Mouse (Mus musculus) forebrain, embryonic 15.5 days (tissue): Measurements from ENCODE around the gene Iqschfp. TPM values are rescaled to one million over a fixed set of nuclear protein-coding genes. Genes with fewer than 3 reads are reported as not detected.

Experiments used
- ATAC-seq: fragments of 200-750 bp; cut with Nextera tagmentation; replicated peaks from 2 replicates; pipeline ENCODE4 v1.8.0; 2017; ENCODE audit warnings: mild to moderate bottlenecking, moderate TSS enrichment, moderate library complexity
- H3K27ac ChIP-seq: fragments of 300-500 bp; sonication (generic); replicated peaks from 2 replicates; pipeline ENCODE4 v1.5.1; 2015; ENCODE audit warnings: mild to moderate bottlenecking, inconsistent platforms
- H3K27me3 ChIP-seq: fragments of 300-500 bp; sonication (generic); 2 replicates; pipeline ENCODE4 v1.6.1; 2015; ENCODE audit warnings: inconsistent platforms
- H3K36me3 ChIP-seq: fragments of 300-500 bp; sonication (generic); 2 replicates; pipeline ENCODE4 v1.6.1; 2015; ENCODE audit warnings: mild to moderate bottlenecking, inconsistent platforms
- H3K4me1 ChIP-seq: fragments of 300-500 bp; sonication (generic); 2 replicates; pipeline ENCODE4 v1.6.1; 2015; ENCODE audit warnings: inconsistent platforms
- H3K4me2 ChIP-seq: fragments of 300-500 bp; sonication (generic); replicated peaks from 2 replicates; pipeline ENCODE4 v1.6.1; 2015; ENCODE audit warnings: mild to moderate bottlenecking, inconsistent platforms
- H3K4me3 ChIP-seq: fragments of 300-500 bp; sonication (generic); 2 replicates; pipeline ENCODE4 v1.5.1; 2015; ENCODE audit warnings: mild to moderate bottlenecking, inconsistent platforms
- H3K9ac ChIP-seq: fragments of 300-500 bp; sonication (generic); replicated peaks from 2 replicates; pipeline ENCODE4 v1.6.1; 2015; ENCODE audit warnings: mild to moderate bottlenecking, inconsistent platforms
- H3K9me3 ChIP-seq: fragments of 300-500 bp; sonication (generic); 2 replicates; pipeline ENCODE4 v1.6.1; 2016; ENCODE audit warnings: inconsistent platforms
- WGBS: fragments of 180-500 bp; shearing (Covaris S2); methylation state at CpG from one replicate; pipeline ENCODE4 v1.1.7; 2015; ENCODE audit warnings: mixed read lengths; 5-methylcytosine and 5-hydroxymethylcytosine counted together
- polyA plus RNA-seq: library from polyadenylated mRNA; unstranded; fragments of >200 nt; fragmentation: Nextera tagmentation; extraction: Ambion mirVana; gene quantifications from 2 replicates; pipeline ENCODE4 v1.2.1, GENCODE M21; 2015

Iqschfp gene
- polyA plus RNA-seq, 1 experiment from 2014 or later = 3.3 TPM

DNA sequence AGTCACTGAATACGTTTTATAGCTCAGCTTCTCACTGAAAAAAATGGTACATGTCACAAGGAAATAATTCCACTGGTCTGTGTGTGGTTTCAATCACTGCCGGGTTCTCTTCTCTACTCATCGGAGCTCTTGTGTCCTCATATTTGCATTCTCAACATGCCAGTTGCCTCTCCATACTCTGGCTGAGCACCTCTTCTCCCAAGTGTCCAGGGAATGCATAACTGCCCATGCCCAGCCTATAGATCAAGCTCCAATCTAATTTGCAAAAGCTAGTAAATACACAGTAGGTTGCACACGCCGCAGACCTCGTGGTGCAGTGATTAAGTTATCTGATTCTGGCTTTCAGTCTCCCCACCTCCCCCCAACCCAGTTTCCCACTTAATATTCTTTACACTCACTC, 433.5 kb downstream of the Iqschfp start:
- H3K9ac ChIP-seq = no peak overlapping the region
- no peak for ATAC-seq
- no peaks in the 10 kb centered on the region for H3K27me3 ChIP-seq
- H3K4me2 ChIP-seq = no peak overlapping the region
- 75% methylated on average over 6 of the region's 6 CpGs for WGBS
- no peaks in the 10 kb centered on the region for H3K9me3 ChIP-seq
- H3K27ac ChIP-seq = no peak overlapping the region
- no peaks in the 10 kb centered on the region for H3K4me1 ChIP-seq
- no peak overlapping the region for H3K4me3 ChIP-seq
- H3K36me3 ChIP-seq = no peaks in the 10 kb centered on the region

DNA sequence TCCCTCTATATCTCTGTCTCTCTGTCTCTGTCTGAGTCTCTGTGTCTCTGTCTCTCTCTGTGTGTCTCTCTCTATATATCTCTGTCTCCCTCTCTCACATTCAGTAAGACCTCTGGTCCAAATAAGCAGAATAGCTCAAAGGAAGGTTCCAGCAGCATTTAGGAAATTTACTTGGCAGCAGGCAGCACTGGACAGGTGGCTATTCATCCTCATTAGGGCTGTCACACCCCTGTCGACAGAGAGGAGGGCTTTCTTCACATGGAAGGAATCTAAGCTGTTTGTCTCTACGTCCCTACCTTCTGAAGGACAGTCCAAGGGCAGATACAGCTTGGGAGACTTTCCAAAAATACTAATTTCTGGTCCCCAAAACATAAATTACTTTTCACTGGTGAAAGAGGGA, 440.5 kb downstream of the Iqschfp start:
- Histone ChIP-seq H3K4me3 (no peak overlapping the region), H3K9me3 (no peaks in the 10 kb centered on the region), H3K36me3 (no peaks in the 10 kb centered on the region), H3K27ac (no peak overlapping the region), H3K27me3 (no peaks in the 10 kb centered on the region), H3K9ac (no peak overlapping the region), H3K4me1 (0 out of 2 replicates have a peak, but pooled peaks cover 4% of the 10 kb centered on the region), H3K4me2 (no peak overlapping the region)
- no peak for ATAC-seq
- WGBS = 36% methylated on average over 2 of the region's 2 CpGs

DNA sequence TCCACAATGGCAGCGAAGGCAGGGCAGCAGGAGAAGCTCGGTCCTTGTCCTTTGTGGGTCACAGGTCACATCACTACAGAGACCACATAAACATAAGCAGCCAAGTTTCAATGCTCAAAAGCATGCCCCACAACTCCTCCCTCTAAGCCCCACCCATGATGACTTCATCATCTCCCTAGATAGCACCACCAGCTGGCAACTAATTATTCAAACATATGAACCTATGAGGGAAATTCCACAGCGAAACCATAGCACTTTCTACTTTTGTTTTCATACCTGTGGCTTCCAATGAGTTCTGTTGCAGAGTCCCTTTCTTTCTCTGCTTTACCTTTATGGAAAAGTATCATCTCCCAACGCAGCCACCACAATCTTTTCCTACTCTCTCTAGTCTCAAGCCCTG, 443.5 kb downstream of the Iqschfp start:
- no peak for ATAC-seq
- Histone ChIP-seq H3K4me1 (0 out of 2 replicates have a peak, but pooled peaks cover 4% of the 10 kb centered on the region), H3K9me3 (no peaks in the 10 kb centered on the region), H3K27ac (no peak overlapping the region), H3K4me2 (no peak overlapping the region), H3K9ac (no peak overlapping the region), H3K36me3 (no peaks in the 10 kb centered on the region), H3K27me3 (no peaks in the 10 kb centered on the region), H3K4me3 (no peak overlapping the region)
- WGBS = 97% methylated on average over 4 of the region's 4 CpGs

DNA sequence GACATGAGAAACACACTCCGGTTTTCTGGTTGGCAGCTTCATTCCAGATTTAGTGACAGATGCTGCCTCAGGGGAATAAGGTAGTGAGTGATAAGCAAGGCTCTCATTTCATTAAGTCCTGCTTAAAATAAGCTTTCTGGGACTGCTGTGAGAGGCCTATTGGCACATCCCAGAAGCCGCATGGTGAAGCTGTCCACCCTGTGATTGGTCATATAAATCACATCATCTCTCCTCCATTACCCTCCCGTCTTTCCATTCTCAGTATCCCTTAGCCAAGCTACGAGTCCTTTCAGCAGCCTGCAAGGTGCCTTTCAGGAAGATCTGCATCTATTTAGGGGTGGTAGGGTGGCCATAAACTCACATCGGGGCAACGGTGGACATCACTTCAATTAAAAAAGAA, 458.6 kb downstream of the Iqschfp start:
- H3K27ac ChIP-seq = no peak overlapping the region
- ATAC-seq = no peak
- H3K4me3 ChIP-seq = no peak overlapping the region
- WGBS = 85% methylated on average over 6 of the region's 6 CpGs
- H3K4me1 ChIP-seq = peaks cover 6% of the 10 kb centered on the region; the same call in 1 of the 2 replicates
- H3K9me3 ChIP-seq = no peaks in the 10 kb centered on the region
- H3K9ac ChIP-seq = no peak overlapping the region
- no peaks in the 10 kb centered on the region for H3K36me3 ChIP-seq
- H3K27me3 ChIP-seq = no peaks in the 10 kb centered on the region
- H3K4me2 ChIP-seq = no peak overlapping the region

DNA sequence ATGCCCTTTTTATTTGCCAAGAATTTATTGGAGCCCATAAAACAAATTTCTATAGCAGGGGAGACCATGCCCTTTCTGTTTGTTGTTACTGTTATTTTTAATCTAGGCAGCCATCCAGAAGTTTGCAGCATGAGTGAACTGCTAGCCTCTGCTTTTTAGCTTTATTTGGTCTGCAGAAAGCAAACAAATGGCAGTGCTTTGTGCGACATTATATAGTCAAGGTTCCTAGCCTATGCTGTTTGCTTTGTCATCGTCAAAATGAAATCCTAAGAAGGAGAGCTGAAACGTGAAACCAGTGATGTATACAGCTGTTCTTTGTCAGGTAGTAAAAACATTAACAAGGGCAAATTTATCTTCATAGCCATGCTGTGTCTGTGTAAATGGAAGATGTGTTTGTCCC, 459.4 kb downstream of the Iqschfp start:
- Histone ChIP-seq H3K4me2 (no peak overlapping the region), H3K27me3 (no peaks in the 10 kb centered on the region), H3K4me3 (no peak overlapping the region), H3K4me1 (peaks cover 6% of the 10 kb centered on the region; the same call in 1 of the 2 replicates), H3K27ac (no peak overlapping the region), H3K9ac (no peak overlapping the region), H3K36me3 (no peaks in the 10 kb centered on the region), H3K9me3 (no peaks in the 10 kb centered on the region)
- 49% methylated on average over 3 of the region's 3 CpGs for WGBS
- ATAC-seq = no peak

DNA sequence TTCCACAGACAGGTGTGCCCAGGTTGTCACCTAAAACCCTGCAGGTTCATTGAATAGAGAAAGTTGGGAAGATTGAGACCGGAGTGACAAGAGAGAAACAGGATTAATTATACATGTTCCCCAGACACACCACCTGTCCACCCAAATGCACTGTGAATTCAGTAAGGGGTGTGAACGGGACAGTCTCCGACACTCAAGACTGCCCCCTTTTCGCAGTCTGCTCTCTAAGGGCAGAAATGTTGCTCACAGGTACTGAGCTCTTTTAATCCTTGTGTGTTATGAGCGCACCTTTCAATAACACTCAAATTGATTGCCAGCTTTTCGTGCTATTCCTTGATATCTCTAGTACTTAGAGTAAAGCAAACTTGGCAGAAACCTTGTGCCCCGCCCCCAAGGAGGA, 460.9 kb downstream of the Iqschfp start:
- H3K4me2 ChIP-seq = no peak overlapping the region
- H3K4me1 ChIP-seq = peaks cover 6% of the 10 kb centered on the region; the same call in 1 of the 2 replicates
- peak; percentile 70; the same call in 1 of the 2 replicates for ATAC-seq
- 74% methylated on average over 7 of the region's 7 CpGs for WGBS
- H3K4me3 ChIP-seq = no peak overlapping the region
- no peaks in the 10 kb centered on the region for H3K27me3 ChIP-seq
- peak overlapping the region; percentile 33; the same call in 1 of the 2 replicates for H3K27ac ChIP-seq
- no peaks in the 10 kb centered on the region for H3K9me3 ChIP-seq
- H3K36me3 ChIP-seq = no peaks in the 10 kb centered on the region
- no peak overlapping the region for H3K9ac ChIP-seq

DNA sequence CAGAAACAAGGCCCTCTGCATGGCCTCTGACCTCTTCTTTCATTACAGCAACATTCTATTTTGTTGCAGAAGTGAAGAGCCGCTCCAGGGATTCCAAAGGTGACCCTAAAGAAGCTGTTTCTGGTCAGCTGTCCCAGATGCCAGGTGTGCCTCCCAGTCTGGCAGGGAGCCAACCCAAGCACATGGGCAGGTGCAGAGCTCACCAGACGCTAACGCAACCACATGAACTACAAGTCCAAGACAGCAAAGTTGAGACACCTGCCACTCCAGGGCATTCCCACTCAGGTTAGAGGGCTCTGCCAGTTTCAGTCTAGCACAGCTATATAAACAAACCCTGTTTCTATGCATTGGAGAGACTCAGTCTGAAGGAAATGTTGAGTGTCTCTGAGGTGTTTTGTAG, 461.5 kb downstream of the Iqschfp start:
- H3K27me3 ChIP-seq = no peaks in the 10 kb centered on the region
- no peak for ATAC-seq
- 67% methylated on average over 3 of the region's 3 CpGs for WGBS
- H3K4me1 ChIP-seq = peaks cover 6% of the 10 kb centered on the region; the same call in 1 of the 2 replicates
- no peaks in the 10 kb centered on the region for H3K9me3 ChIP-seq
- H3K4me3 ChIP-seq = no peak overlapping the region
- no peak overlapping the region for H3K4me2 ChIP-seq
- peak overlapping the region; percentile 33; the same call in 1 of the 2 replicates for H3K27ac ChIP-seq
- no peaks in the 10 kb centered on the region for H3K36me3 ChIP-seq
- no peak overlapping the region for H3K9ac ChIP-seq

DNA sequence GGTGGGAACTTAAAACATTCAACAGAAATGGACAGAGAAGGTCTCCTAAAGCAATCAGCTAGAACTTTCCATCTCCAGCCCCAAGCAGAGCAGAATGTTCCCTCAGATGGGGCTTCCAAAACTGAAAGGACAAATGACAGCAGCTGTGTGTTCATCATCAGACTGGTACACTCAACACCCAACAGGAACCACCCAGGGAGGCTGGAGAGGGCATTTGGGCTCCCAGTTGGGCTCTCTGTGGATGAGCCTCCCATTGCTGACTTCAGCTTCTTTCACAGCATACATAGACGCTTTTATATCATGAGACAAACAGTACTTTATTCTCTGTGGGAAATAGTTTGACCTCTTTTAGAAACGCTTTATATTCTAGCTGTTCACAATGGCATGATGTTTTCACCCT, 464.5 kb downstream of the Iqschfp start:
- Histone ChIP-seq H3K9ac (no peak overlapping the region), H3K27ac (no peak overlapping the region), H3K4me1 (peaks cover 6% of the 10 kb centered on the region; the same call in 1 of the 2 replicates), H3K4me3 (no peak overlapping the region), H3K9me3 (no peaks in the 10 kb centered on the region), H3K27me3 (no peaks in the 10 kb centered on the region), H3K4me2 (no peak overlapping the region), H3K36me3 (no peaks in the 10 kb centered on the region)
- 80% methylated on average over 2 of the region's 2 CpGs for WGBS
- no peak for ATAC-seq

DNA sequence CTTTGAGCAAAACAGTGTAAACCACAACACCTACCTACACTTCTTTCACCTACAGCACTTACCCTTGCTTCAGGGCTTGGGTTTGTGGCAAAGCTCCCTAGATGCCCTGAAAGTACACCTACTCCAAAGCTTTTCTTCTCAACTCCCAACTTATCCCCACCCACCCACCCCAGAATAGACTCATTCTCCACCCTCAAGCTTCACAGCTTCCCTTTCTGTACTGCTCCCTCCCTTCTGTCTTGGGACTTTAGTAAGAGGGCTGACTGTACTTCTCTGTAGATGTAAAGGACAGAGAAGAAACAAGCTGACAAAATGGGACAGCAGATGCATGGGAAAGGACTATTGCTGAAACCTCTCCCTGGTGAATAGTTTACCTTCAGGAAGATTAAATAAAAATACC, 476.0 kb downstream of the Iqschfp start:
- Histone ChIP-seq H3K4me3 (no peak overlapping the region), H3K9ac (no peak overlapping the region), H3K4me1 (no peaks in the 10 kb centered on the region), H3K9me3 (no peaks in the 10 kb centered on the region), H3K4me2 (no peak overlapping the region), H3K36me3 (no peaks in the 10 kb centered on the region), H3K27ac (no peak overlapping the region), H3K27me3 (no peaks in the 10 kb centered on the region)
- no peak for ATAC-seq

DNA sequence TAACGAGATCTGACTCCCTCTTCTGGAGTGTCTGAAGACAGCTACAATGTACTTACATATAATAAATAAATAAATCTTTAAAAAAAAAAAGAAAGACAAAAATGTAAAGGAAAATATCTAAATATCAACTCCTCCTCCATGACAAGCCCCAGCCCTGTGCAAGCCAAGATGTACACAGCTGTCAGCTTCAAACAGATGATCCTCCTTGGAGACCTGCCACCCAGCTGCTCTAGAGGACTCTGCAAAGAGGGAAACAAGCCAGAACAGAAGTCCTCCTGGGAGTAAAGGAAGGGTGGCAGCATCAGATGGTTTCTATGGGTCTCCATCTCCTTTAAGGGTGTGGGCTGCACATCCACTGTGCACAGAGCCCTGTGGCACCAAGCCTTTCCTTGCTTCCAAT, 480.9 kb downstream of the Iqschfp start:
- 60% methylated on average over 1 of the region's 1 CpGs for WGBS
- no peaks in the 10 kb centered on the region for H3K36me3 ChIP-seq
- no peaks in the 10 kb centered on the region for H3K27me3 ChIP-seq
- no peak overlapping the region for H3K27ac ChIP-seq
- no peak overlapping the region for H3K9ac ChIP-seq
- ATAC-seq = no peak
- H3K4me2 ChIP-seq = no peak overlapping the region
- no peaks in the 10 kb centered on the region for H3K9me3 ChIP-seq
- peaks cover 5% of the 10 kb centered on the region; the same call in 1 of the 2 replicates for H3K4me1 ChIP-seq
- no peak overlapping the region for H3K4me3 ChIP-seq

DNA sequence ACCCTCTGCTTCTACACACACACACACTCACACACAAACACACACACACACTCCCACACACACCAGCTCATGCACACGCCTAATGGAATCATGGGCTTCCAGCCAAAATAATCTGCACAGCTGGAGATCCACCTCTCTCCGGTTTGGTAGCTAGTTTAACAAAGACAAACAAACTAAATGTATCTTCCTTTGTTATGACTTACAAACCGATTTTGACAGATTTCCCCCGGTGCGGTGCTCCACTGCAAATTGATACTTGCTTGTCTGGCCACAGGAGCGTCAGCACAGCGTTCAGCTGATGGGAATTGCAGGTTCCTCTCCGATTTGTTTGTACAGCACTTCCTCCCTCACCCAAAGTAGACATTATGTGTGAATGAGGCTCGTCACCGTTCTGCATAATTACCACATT, 483.1 kb downstream of the Iqschfp start:
- H3K4me1 ChIP-seq = peaks cover 5% of the 10 kb centered on the region; the same call in 1 of the 2 replicates
- H3K9me3 ChIP-seq = no peaks in the 10 kb centered on the region
- H3K27me3 ChIP-seq = no peaks in the 10 kb centered on the region
- no peak overlapping the region for H3K4me3 ChIP-seq
- peak; percentile 60 for ATAC-seq
- 0 out of 2 replicates have a peak overlapping the region, but pooled peaks have one; percentile 26 for H3K27ac ChIP-seq
- 32% methylated on average over 10 of the region's 10 CpGs for WGBS
- H3K36me3 ChIP-seq = no peaks in the 10 kb centered on the region
- H3K9ac ChIP-seq = no peak overlapping the region
- H3K4me2 ChIP-seq = no peak overlapping the region

DNA sequence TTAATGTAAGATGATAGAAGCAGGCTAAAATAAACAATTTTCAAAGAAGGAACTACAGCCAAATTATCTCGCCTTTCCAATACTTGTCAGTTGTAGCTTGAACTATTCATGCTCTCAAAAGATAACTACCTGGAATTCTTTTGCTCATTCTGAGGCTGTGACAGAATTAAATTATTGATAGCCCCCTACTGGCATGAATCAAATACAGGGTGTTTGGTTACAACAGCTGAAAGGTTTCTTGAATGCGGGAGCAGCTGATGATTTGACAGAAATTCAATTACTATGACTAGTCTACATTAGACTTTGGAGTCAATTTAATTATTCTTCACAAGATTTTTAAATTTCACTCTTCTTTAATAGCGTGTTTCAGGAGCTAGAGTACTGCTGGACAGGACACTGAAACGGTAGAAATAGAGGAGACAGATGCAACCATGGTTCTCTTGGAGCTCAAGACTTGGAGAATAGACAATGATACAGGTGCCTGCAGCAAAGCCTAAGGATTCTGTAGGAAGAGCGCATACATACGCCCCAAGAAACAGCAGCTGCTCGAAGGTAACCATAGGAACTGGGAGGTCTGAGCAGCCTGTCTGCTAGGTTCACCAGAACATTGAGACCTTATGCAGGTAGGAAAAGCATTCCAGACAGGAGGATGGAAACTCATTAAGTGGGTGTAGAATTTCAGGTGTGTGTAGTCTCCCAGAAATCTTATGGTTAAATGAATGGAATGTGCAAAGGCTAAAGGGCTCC, 485.6 kb downstream of the Iqschfp start:
- Histone ChIP-seq H3K27me3 (no peaks in the 10 kb centered on the region), H3K36me3 (no peaks in the 10 kb centered on the region), H3K9me3 (no peaks in the 10 kb centered on the region), H3K27ac (no peak overlapping the region), H3K4me2 (no peak overlapping the region), H3K4me3 (no peak overlapping the region), H3K4me1 (peaks cover 5% of the 10 kb centered on the region; the same call in 1 of the 2 replicates), H3K9ac (no peak overlapping the region)
- no peak for ATAC-seq
- 73% methylated on average over 7 of the region's 7 CpGs for WGBS

DNA sequence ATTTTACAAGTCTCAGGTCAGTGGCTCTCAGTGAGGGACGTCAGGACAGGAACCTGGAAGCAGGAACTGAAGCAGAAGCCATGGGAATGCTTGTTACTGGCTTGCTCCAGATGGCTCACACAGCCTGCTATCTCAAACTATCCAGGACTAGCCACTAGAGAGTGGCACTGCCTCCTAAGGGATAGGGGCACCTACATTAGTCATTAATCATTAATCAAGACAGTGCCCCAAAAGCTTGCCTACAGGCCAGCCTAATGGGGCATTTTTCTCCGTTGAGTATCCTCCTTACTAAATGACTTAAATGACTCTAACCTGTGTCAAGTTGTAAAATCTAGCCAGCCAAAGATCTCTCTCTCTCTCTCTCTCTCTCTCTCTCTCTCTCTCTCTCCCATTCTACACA, 486.8 kb downstream of the Iqschfp start:
- no peaks in the 10 kb centered on the region for H3K36me3 ChIP-seq
- no peak overlapping the region for H3K27ac ChIP-seq
- 88% methylated on average over 2 of the region's 2 CpGs for WGBS
- H3K4me1 ChIP-seq = peaks cover 5% of the 10 kb centered on the region; the same call in 1 of the 2 replicates
- H3K9me3 ChIP-seq = no peaks in the 10 kb centered on the region
- no peak overlapping the region for H3K4me2 ChIP-seq
- H3K4me3 ChIP-seq = no peak overlapping the region
- H3K9ac ChIP-seq = no peak overlapping the region
- no peak for ATAC-seq
- no peaks in the 10 kb centered on the region for H3K27me3 ChIP-seq
